In the genomic region with DNA sequence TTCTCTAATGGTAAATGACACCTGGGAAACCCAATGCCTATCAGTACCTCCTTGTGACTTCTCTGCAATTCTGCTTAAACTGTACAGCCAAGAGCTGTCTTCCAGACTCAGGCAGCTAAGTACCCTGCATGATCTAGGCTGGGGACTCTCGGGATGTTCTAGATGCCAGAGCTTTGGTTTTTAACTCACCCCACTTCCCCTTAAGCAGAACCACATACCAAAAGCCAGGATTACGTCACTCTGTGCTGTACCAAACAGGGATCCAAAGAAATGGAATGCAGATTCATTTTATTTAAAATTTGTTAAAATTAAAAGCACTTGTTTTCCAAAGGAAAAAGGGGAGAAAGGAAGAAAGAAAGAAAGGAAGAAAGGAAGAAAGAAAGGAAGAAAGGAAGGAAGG, we compare ENCODE assay signal across 27 mouse cellular contexts. TPM values are rescaled to one million over a fixed set of nuclear protein-coding genes. Genes with fewer than 3 reads are reported as not detected.
"Had no signal": no experiment of that assay in that cellular context is flagged by ENCODE, and none has a peak within 500 bp of the region (broad histone marks: within the 10 kb centered on the region; RNA-seq: fewer than 3 reads in every experiment).

No protein-coding gene starts in this region.

- ATAC-seq: liver, postnatal 0 days; lung, postnatal 0 days; midbrain, embryonic 16.5 days had no signal

- DNase-seq: liver, postnatal 0 days; lung, adult 2 months; lung, postnatal 14 days; lung, postnatal 36 days; midbrain, embryonic 14.5 days; retina, postnatal 1 day; right cerebral cortex, adult 18-20 months; right cerebral cortex, postnatal 25 days; right cerebral cortex, postnatal 4 days; spleen, adult 18-20 months; thymus, adult 2 months; thymus, postnatal 36 days had no signal

- H3K27me3 ChIP-seq: neural tube, embryonic 15.5 days had no signal

- H3K9ac ChIP-seq: liver, postnatal 0 days; lung, embryonic 15.5 days; midbrain, embryonic 12.5 days; neural tube, embryonic 13.5 days; neural tube, embryonic 15.5 days had no signal

- H3K4me2 ChIP-seq: lung, embryonic 15.5 days; midbrain, embryonic 12.5 days; neural tube, embryonic 13.5 days; neural tube, embryonic 15.5 days had no signal

- H3K27ac ChIP-seq: lung, embryonic 15.5 days; macrophage; midbrain, embryonic 10.5 days; midbrain, embryonic 12.5 days; neural tube, embryonic 13.5 days; neural tube, embryonic 15.5 days had no signal

- H3K9me3 ChIP-seq: lung, embryonic 15.5 days; midbrain, embryonic 10.5 days; midbrain, embryonic 12.5 days; neural tube, embryonic 13.5 days; neural tube, embryonic 15.5 days had no signal

- H3K36me3 ChIP-seq: lung, embryonic 15.5 days; midbrain, embryonic 10.5 days; midbrain, embryonic 12.5 days; neural tube, embryonic 13.5 days; neural tube, embryonic 15.5 days had no signal

- H3K4me3 ChIP-seq: lung, embryonic 15.5 days; midbrain, embryonic 10.5 days; midbrain, embryonic 12.5 days; myocyte; neural tube, embryonic 13.5 days; neural tube, embryonic 15.5 days had no signal

RNA-seq across cellular contexts. Expression of gene Apobec4, which starts 11.4 kb away (rescaled TPM):
- total RNA-seq: megakaryocyte, adult 5-6 weeks; megakaryocyte-erythroid progenitor cell, adult 5-6 weeks had no signal
- polyA plus RNA-seq: liver, postnatal 0 days; macrophage; midbrain, embryonic 10.5 days; midbrain, embryonic 12.5 days; midbrain, embryonic 14.5 days; midbrain, embryonic 16.5 days; myocyte; neural tube, embryonic 11.5 days; neural tube, embryonic 13.5 days; small intestine, adult 2 months; stomach, embryonic 14.5 days; stomach, embryonic 16.5 days; thymus, adult 2 months had no signal
